Mouse (Mus musculus): ENCODE results near the gene B4galt2. TPM values are rescaled to one million over a fixed set of nuclear protein-coding genes. Genes with fewer than 3 reads are reported as not detected.
A peak's percentile ranks its signal among the peaks of the same experiment; 100 is the strongest.

The B4galt2 gene
- polyA plus RNA-seq (2012; rRNA removed), result 18.4 and 23.8 TPM in 2 replicates

- DNase-seq (ENCODE audit: low spot score), result peak; percentile 51
Observed at GRCm38 (mm10) chr4:117882701-117883691, at the start of gene B4galt2. Gene B4galt2 (minus strand): TSS chr4:117883487.

GRCm38 (mm10) chr4:117929391-117929881 is 46.1 kb upstream of the B4galt2 start, which contains the start of gene Artn:
Gene Artn (minus strand): TSS chr4:117929763.
- DNase-seq (ENCODE audit: low spot score), result peak; percentile 67

GRCm38 (mm10) chr4:117928699-117929241 is 45.5 kb upstream of the B4galt2 start:
- DNase-seq (ENCODE audit: low spot score), result peak; percentile 33

GRCm38 (mm10) chr4:117928234-117928633 is 44.9 kb upstream of the B4galt2 start:
- DNase-seq (ENCODE audit: low spot score), result no peak

- DNase-seq (ENCODE audit: low spot score), result no peak
Observed at GRCm38 (mm10) chr4:117926545-117927482, 43.5 kb upstream of the B4galt2 start.

- no peak for DNase-seq (ENCODE audit: low spot score)
Observed at GRCm38 (mm10) chr4:117924916-117925315, 41.6 kb upstream of the B4galt2 start.

GRCm38 (mm10) chr4:117923450-117923849 is 40.2 kb upstream of the B4galt2 start:
- DNase-seq (ENCODE audit: low spot score), result no peak

- no peak for DNase-seq (ENCODE audit: low spot score)
Observed at GRCm38 (mm10) chr4:117921358-117921757, 38.1 kb upstream of the B4galt2 start.

- no peak for DNase-seq (ENCODE audit: low spot score)
Observed at GRCm38 (mm10) chr4:117918762-117919161, 35.5 kb upstream of the B4galt2 start.

GRCm38 (mm10) chr4:117918261-117918660 is 35.0 kb upstream of the B4galt2 start:
- DNase-seq (ENCODE audit: low spot score), result no peak

- no peak for DNase-seq (ENCODE audit: low spot score)
Observed at GRCm38 (mm10) chr4:117917847-117918246, 34.6 kb upstream of the B4galt2 start.

- no peak for DNase-seq (ENCODE audit: low spot score)
Observed at GRCm38 (mm10) chr4:117917402-117917801, 34.1 kb upstream of the B4galt2 start.

- DNase-seq (ENCODE audit: low spot score), result no peak
Observed at GRCm38 (mm10) chr4:117916386-117916785, 33.1 kb upstream of the B4galt2 start.

- DNase-seq (ENCODE audit: low spot score), result no peak
Observed at GRCm38 (mm10) chr4:117915489-117916105, 32.3 kb upstream of the B4galt2 start.

- DNase-seq (ENCODE audit: low spot score), result peak; percentile 96
Observed at GRCm38 (mm10) chr4:117914591-117915442, 31.5 kb upstream of the B4galt2 start, which contains the start of gene Ipo13. Gene Ipo13 (minus strand): TSS chr4:117914999.

- no peak for DNase-seq (ENCODE audit: low spot score)
Observed at GRCm38 (mm10) chr4:117914031-117914430, 30.7 kb upstream of the B4galt2 start.

GRCm38 (mm10) chr4:117913421-117913820 is 30.1 kb upstream of the B4galt2 start:
- DNase-seq (ENCODE audit: low spot score), result no peak

- DNase-seq (ENCODE audit: low spot score), result no peak
Observed at GRCm38 (mm10) chr4:117912685-117913273, 29.5 kb upstream of the B4galt2 start.

GRCm38 (mm10) chr4:117912131-117912561 is 28.9 kb upstream of the B4galt2 start:
- no peak for DNase-seq (ENCODE audit: low spot score)

Measured in urinary bladder, adult 2 months (tissue).